Mouse (Mus musculus) frontal cortex, adult (tissue): ENCODE measurements at regions not wholly inside any gene's neighbourhood (a gene's known extent, or its start where the extent isn't known, plus 50 kb on each side); places are given as distances from the start of the nearest gene placed in this dataset.

Source experiments
- ATAC-seq: cut with Nextera tagmentation; 2 replicates; pipeline ENCODE4 v1.9.2; 2017; ENCODE audit warnings: mild to moderate bottlenecking, moderate library complexity, mixed read lengths; ENCODE audit not compliant: low TSS enrichment

- no peak for ATAC-seq
These were observed 502.4 kb downstream of the Trim52 start for GRCm38 (mm10) chr14:106608341-106608927.
